Mouse (Mus musculus): ENCODE results near the gene Dmac2. TPM values are rescaled to one million over a fixed set of nuclear protein-coding genes. Genes with fewer than 3 reads are reported as not detected.

Dmac2 gene
- polyA plus RNA-seq, 1 experiment from 2014 or later: 33.5 TPM

- 76% methylated on average over 10 of the region's 10 CpGs for WGBS
- TF ChIP-seq CTCF (IDR thresholded peaks at IDR 0.05; ENCODE audit: low read depth): peak; percentile 56
- Histone ChIP-seq H3K4me2 (no peak overlapping the region), H3K4me3 (ENCODE audit: low read depth, low read length) (no peak overlapping the region), H3K9me3 (ENCODE audit: low read depth, low read length) (no peaks in the 10 kb centered on the region), H3K4me1 (ENCODE audit: insufficient read depth) (peaks cover 12% of the 10 kb centered on the region; the same call in 1 of the 2 replicates), H3K27ac (ENCODE audit: low read depth) (no peak overlapping the region), H3K27me3 (ENCODE audit: insufficient read depth, low read length) (no peaks in the 10 kb centered on the region), H3K36me3 (ENCODE audit: insufficient read depth) (peaks cover 47% of the 10 kb centered on the region), H3K9ac (no peak overlapping the region)
- ATAC-seq (ENCODE audit: insufficient read depth) (no peak), DNase-seq (peak; percentile 48)
Observed at GRCm38 (mm10) chr7:25625594-25626250, 6.5 kb downstream of the Dmac2 start.

GRCm38 (mm10) chr7:25626509-25627430, 7.6 kb downstream of the Dmac2 start, which contains the start of gene B3gnt8:
Gene B3gnt8 (plus strand): TSS chr7:25626654.
- Histone ChIP-seq H3K36me3 (ENCODE audit: insufficient read depth) (peaks cover 44% of the 10 kb centered on the region), H3K4me3 (ENCODE audit: low read depth, low read length) (peak within 1 kb of the TSS; percentile 42), H3K4me2 (peak within 1 kb of the TSS; percentile 74), H3K4me1 (ENCODE audit: insufficient read depth) (peaks cover 12% of the 10 kb centered on the region; the same call in 1 of the 2 replicates), H3K27me3 (ENCODE audit: insufficient read depth, low read length) (no peaks in the 10 kb centered on the region), H3K9ac (peak within 1 kb of the TSS; percentile 48), H3K9me3 (ENCODE audit: low read depth, low read length) (no peaks in the 10 kb centered on the region), H3K27ac (ENCODE audit: low read depth) (peak within 1 kb of the TSS; percentile 72)
- ATAC-seq (ENCODE audit: insufficient read depth): peak; percentile 38
- 11% methylated on average over 29 of the region's 29 CpGs for WGBS
- TF ChIP-seq CTCF (IDR thresholded peaks at IDR 0.05; ENCODE audit: low read depth): no peak
- DNase-seq: peak; percentile 49

- Histone ChIP-seq H3K9me3 (ENCODE audit: low read depth, low read length) (no peaks in the 10 kb centered on the region), H3K27ac (ENCODE audit: low read depth) (peak overlapping the region; percentile 72), H3K4me3 (ENCODE audit: low read depth, low read length) (peak overlapping the region; percentile 42), H3K4me2 (peak overlapping the region; percentile 74), H3K36me3 (ENCODE audit: insufficient read depth) (peaks cover 42% of the 10 kb centered on the region), H3K9ac (peak overlapping the region; percentile 48), H3K4me1 (ENCODE audit: insufficient read depth) (peaks cover 12% of the 10 kb centered on the region; the same call in 1 of the 2 replicates), H3K27me3 (ENCODE audit: insufficient read depth, low read length) (no peaks in the 10 kb centered on the region)
- ATAC-seq (ENCODE audit: insufficient read depth) (peak; percentile 87), DNase-seq (peak; percentile 79)
- TF ChIP-seq CTCF (IDR thresholded peaks at IDR 0.05; ENCODE audit: low read depth): no peak
- WGBS: 10% methylated on average over 37 of the region's 38 CpGs
Observed at GRCm38 (mm10) chr7:25627431-25628322, 8.5 kb downstream of the Dmac2 start.

- DNase-seq: no peak
- Histone ChIP-seq H3K4me3 (ENCODE audit: low read depth, low read length) (peak overlapping the region; percentile 42), H3K4me1 (ENCODE audit: insufficient read depth) (peaks cover 12% of the 10 kb centered on the region; the same call in 1 of the 2 replicates), H3K27me3 (ENCODE audit: insufficient read depth, low read length) (no peaks in the 10 kb centered on the region), H3K27ac (ENCODE audit: low read depth) (peak overlapping the region; percentile 72), H3K36me3 (ENCODE audit: insufficient read depth) (peaks cover 43% of the 10 kb centered on the region), H3K4me2 (peak overlapping the region; percentile 74), H3K9ac (peak overlapping the region; percentile 48), H3K9me3 (ENCODE audit: low read depth, low read length) (no peaks in the 10 kb centered on the region)
- 33% methylated on average over 8 of the region's 8 CpGs for WGBS
- no peak for TF ChIP-seq CTCF (IDR thresholded peaks at IDR 0.05; ENCODE audit: low read depth)
- ATAC-seq (ENCODE audit: insufficient read depth): peak; percentile 1; the same call in 1 of the 2 replicates
Observed at GRCm38 (mm10) chr7:25628323-25628620, 9.1 kb downstream of the Dmac2 start.

- WGBS: 83% methylated on average over 5 of the region's 5 CpGs
Observed at GRCm38 (mm10) chr7:25632679-25633078, 13.5 kb downstream of the Dmac2 start.

GRCm38 (mm10) chr7:25636373-25636772, 17.2 kb downstream of the Dmac2 start:
- H3K27me3 ChIP-seq (ENCODE audit: insufficient read depth, low read length): no peaks in the 10 kb centered on the region
- H3K4me1 ChIP-seq (ENCODE audit: insufficient read depth): no peaks in the 10 kb centered on the region
- no peak overlapping the region for H3K4me2 ChIP-seq
- H3K36me3 ChIP-seq (ENCODE audit: insufficient read depth): peaks cover 11% of the 10 kb centered on the region; the same call in 1 of the 2 replicates
- 11% methylated on average over 3 of the region's 3 CpGs for WGBS
- H3K4me3 ChIP-seq (ENCODE audit: low read depth, low read length): no peak overlapping the region
- DNase-seq: no peak
- no peak overlapping the region for H3K9ac ChIP-seq
- H3K9me3 ChIP-seq (ENCODE audit: low read depth, low read length): no peaks in the 10 kb centered on the region
- H3K27ac ChIP-seq (ENCODE audit: low read depth): no peak overlapping the region
- TF ChIP-seq CTCF (IDR thresholded peaks at IDR 0.05; ENCODE audit: low read depth): no peak
- ATAC-seq (ENCODE audit: insufficient read depth): no peak

More at GRCm38 (mm10) chr7:25632679-25633078, 13.5 kb downstream of the Dmac2 start:
- Histone ChIP-seq H3K4me1 (ENCODE audit: insufficient read depth) (peaks cover 3% of the 10 kb centered on the region; the same call in 1 of the 2 replicates), H3K4me2 (no peak overlapping the region), H3K36me3 (ENCODE audit: insufficient read depth) (peaks cover 22% of the 10 kb centered on the region; the same call in 1 of the 2 replicates), H3K9ac (no peak overlapping the region), H3K27me3 (ENCODE audit: insufficient read depth, low read length) (no peaks in the 10 kb centered on the region), H3K4me3 (ENCODE audit: low read depth, low read length) (no peak overlapping the region), H3K27ac (ENCODE audit: low read depth) (no peak overlapping the region), H3K9me3 (ENCODE audit: low read depth, low read length) (no peaks in the 10 kb centered on the region)
- TF ChIP-seq CTCF (IDR thresholded peaks at IDR 0.05; ENCODE audit: low read depth): no peak
- ATAC-seq (ENCODE audit: insufficient read depth): no peak
- DNase-seq: no peak

Data from lung, embryonic 14.5 days (tissue).